Mouse (Mus musculus): Measurements from ENCODE around the gene Alg12. TPM values are rescaled to one million over a fixed set of nuclear protein-coding genes. Genes with fewer than 3 reads are reported as not detected.

The Alg12 gene
- polyA plus RNA-seq (2015; fragmentation: Illumina TruSeq; extraction: RNeasy Lipid Tissue Mini Kit (QIAGEN cat#74804); ENCODE audit: low read depth, low replicate concordance) = 12.9 TPM

GRCm38 (mm10) chr15:88819026-88819905, at the start of gene Alg12, which contains the start of gene Creld2:
Gene Alg12 (minus strand): TSS chr15:88819318.
Gene Creld2 (plus strand): TSS chr15:88819646.

GRCm38 (mm10) chr15:88861772-88862622, 42.9 kb upstream of the Alg12 start, which contains the start of gene Pim3:
Gene Pim3 (plus strand): TSS chr15:88862186.

Other genes with a start within 250 kb of the Alg12 start
- gene Zdhhc25, start 219.0 kb downstream of the Alg12 start, polyA plus RNA-seq (2015; fragmentation: Illumina TruSeq; extraction: RNeasy Lipid Tissue Mini Kit (QIAGEN cat#74804); ENCODE audit: low read depth, low replicate concordance) = not detected
- 23.4 TPM for gene Brd1, start 85.1 kb downstream of the Alg12 start, polyA plus RNA-seq (2015; fragmentation: Illumina TruSeq; extraction: RNeasy Lipid Tissue Mini Kit (QIAGEN cat#74804); ENCODE audit: low read depth, low replicate concordance)
- 6.4 TPM for gene Zbed4, start 67.7 kb downstream of the Alg12 start, polyA plus RNA-seq (2015; fragmentation: Illumina TruSeq; extraction: RNeasy Lipid Tissue Mini Kit (QIAGEN cat#74804); ENCODE audit: low read depth, low replicate concordance)
- gene Creld2, start 328 bp upstream of the Alg12 start, polyA plus RNA-seq (2015; fragmentation: Illumina TruSeq; extraction: RNeasy Lipid Tissue Mini Kit (QIAGEN cat#74804); ENCODE audit: low read depth, low replicate concordance) = 23.6 TPM
- 39.4 TPM for gene Pim3, start 42.9 kb upstream of the Alg12 start, polyA plus RNA-seq (2015; fragmentation: Illumina TruSeq; extraction: RNeasy Lipid Tissue Mini Kit (QIAGEN cat#74804); ENCODE audit: low read depth, low replicate concordance)
- 0.76 TPM for gene Ttll8, start 135.1 kb upstream of the Alg12 start, polyA plus RNA-seq (2015; fragmentation: Illumina TruSeq; extraction: RNeasy Lipid Tissue Mini Kit (QIAGEN cat#74804); ENCODE audit: low read depth, low replicate concordance)
- 156 TPM for gene Mlc1, start 159.7 kb upstream of the Alg12 start, polyA plus RNA-seq (2015; fragmentation: Illumina TruSeq; extraction: RNeasy Lipid Tissue Mini Kit (QIAGEN cat#74804); ENCODE audit: low read depth, low replicate concordance)
- gene Mov10l1, start 163.6 kb upstream of the Alg12 start, polyA plus RNA-seq (2015; fragmentation: Illumina TruSeq; extraction: RNeasy Lipid Tissue Mini Kit (QIAGEN cat#74804); ENCODE audit: low read depth, low replicate concordance) = not detected
- 94.0 TPM for gene Panx2, start 240.4 kb upstream of the Alg12 start, polyA plus RNA-seq (2015; fragmentation: Illumina TruSeq; extraction: RNeasy Lipid Tissue Mini Kit (QIAGEN cat#74804); ENCODE audit: low read depth, low replicate concordance)